In the genomic region with DNA sequence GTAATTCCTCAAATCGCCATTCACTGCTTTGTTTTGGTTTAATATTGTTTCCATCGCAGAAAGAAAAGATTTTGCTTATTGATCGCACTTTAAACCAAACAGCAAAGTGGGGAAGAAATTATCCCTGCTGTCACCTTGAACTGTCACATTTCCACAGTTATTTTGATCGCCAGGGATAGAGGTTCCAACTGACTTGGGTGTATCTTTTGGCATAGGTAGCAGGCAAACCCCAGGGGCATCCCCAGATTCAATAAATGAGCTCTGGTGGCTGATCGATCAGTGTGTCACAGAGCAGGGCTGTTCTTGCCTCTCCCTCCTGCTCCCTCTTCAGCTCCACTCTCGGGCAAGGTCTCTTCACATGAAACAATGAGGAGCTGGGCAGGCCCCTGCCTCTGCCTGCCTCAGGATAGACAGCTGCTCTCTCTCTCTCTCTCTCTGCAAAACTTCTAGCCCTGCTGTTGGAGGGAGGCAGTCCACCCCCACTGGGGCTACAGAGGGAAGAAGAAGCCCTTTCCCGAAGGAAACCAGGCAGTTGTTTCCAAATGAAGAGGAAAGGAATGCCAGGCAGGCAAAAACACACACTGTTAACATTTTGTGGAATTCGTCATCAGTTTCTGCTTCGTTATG, we compare ENCODE assay signal across 13 mouse cellular contexts. TPM values are rescaled to one million over a fixed set of nuclear protein-coding genes. Genes with fewer than 3 reads are reported as not detected.
DNase-seq lines count a peak whose midpoint lies in the region; ATAC-seq and TF ChIP-seq lines count a peak whose summit lies in the region.
"Had no signal": no experiment of that assay in that cellular context is flagged by ENCODE, and none has a peak within 500 bp of the region (broad histone marks: within the 10 kb centered on the region; RNA-seq: fewer than 3 reads in every experiment).

No protein-coding gene starts in this region.

- no peaks in the 10 kb centered on the region for H3K9me3 ChIP-seq in lung, embryonic 14.5 days (ENCODE audit: low read depth, low read length)
- no peaks in the 10 kb centered on the region for H3K9me3 ChIP-seq in hindbrain, embryonic 10.5 days
- H3K9me3 ChIP-seq in midbrain, embryonic 13.5 days: no peaks in the 10 kb centered on the region
- H3K9me3 ChIP-seq: limb, embryonic 15.5 days had no signal

- H3K4me2 ChIP-seq in lung, embryonic 14.5 days: no peak overlapping the region
- peak overlapping the region; percentile 17 for H3K4me2 ChIP-seq in midbrain, embryonic 13.5 days (replicated peaks)
- H3K4me2 ChIP-seq: limb, embryonic 15.5 days had no signal

- WGBS in lung, embryonic 14.5 days: 42% methylated on average over 9 of the region's 9 CpGs
- WGBS in hindbrain, embryonic 10.5 days: 25% methylated on average over 9 of the region's 9 CpGs
- WGBS in midbrain, embryonic 13.5 days: 8% methylated on average over 9 of the region's 9 CpGs

- peaks cover 8% of the 10 kb centered on the region for H3K4me1 ChIP-seq in lung, embryonic 14.5 days (ENCODE audit: insufficient read depth)
- H3K4me1 ChIP-seq in hindbrain, embryonic 10.5 days (replicated peaks): peaks cover 77% of the 10 kb centered on the region
- H3K4me1 ChIP-seq in midbrain, embryonic 13.5 days (replicated peaks): peaks cover 73% of the 10 kb centered on the region

- ATAC-seq in lung, embryonic 14.5 days (ENCODE audit: insufficient read depth): no peak
- ATAC-seq in midbrain, embryonic 13.5 days: peak; percentile 9; the same call in 1 of the 2 replicates

- H3K27me3 ChIP-seq in lung, embryonic 14.5 days (ENCODE audit: insufficient read depth, low read length): no peaks in the 10 kb centered on the region
- H3K27me3 ChIP-seq in hindbrain, embryonic 10.5 days (ENCODE audit: insufficient read depth, poor library complexity, severe bottlenecking): no peaks in the 10 kb centered on the region
- H3K27me3 ChIP-seq in midbrain, embryonic 13.5 days: no peaks in the 10 kb centered on the region
- H3K27me3 ChIP-seq: limb, embryonic 15.5 days had no signal

- peak overlapping the region; percentile 42; the same call in 1 of the 2 replicates for H3K27ac ChIP-seq in lung, embryonic 14.5 days (ENCODE audit: low read depth)
- peak overlapping the region; percentile 91 for H3K27ac ChIP-seq in hindbrain, embryonic 10.5 days
- peak overlapping the region; percentile 91 for H3K27ac ChIP-seq in midbrain, embryonic 13.5 days
- H3K27ac ChIP-seq: limb, embryonic 15.5 days; macrophage had no signal

- H3K36me3 ChIP-seq in lung, embryonic 14.5 days (ENCODE audit: insufficient read depth): no peaks in the 10 kb centered on the region
- H3K36me3 ChIP-seq in hindbrain, embryonic 10.5 days: peaks cover 8% of the 10 kb centered on the region
- no peaks in the 10 kb centered on the region for H3K36me3 ChIP-seq in midbrain, embryonic 13.5 days
- H3K36me3 ChIP-seq: limb, embryonic 15.5 days had no signal

- DNase-seq in lung, embryonic 14.5 days: no peak
- DNase-seq in lung, postnatal 4 days: no peak
- peak; percentile 63 for DNase-seq in hindbrain, embryonic 10.5 days (ENCODE audit: low spot score)
- DNase-seq in spleen, postnatal 10 days (ENCODE audit: low spot score in 2 of 2): no peak
- no peak for DNase-seq in heart, adult 9 months (ENCODE audit: low spot score in 2 of 2)
- DNase-seq in gastrocnemius, postnatal 4 days (ENCODE audit: low spot score in 2 of 2): no peak
- DNase-seq in adrenal gland, adult 18-20 months (ENCODE audit: low spot score in 2 of 2): no peak

- H3K4me3 ChIP-seq in lung, embryonic 14.5 days (ENCODE audit: low read depth, low read length): no peak overlapping the region
- H3K4me3 ChIP-seq in hindbrain, embryonic 10.5 days: peak overlapping the region; percentile 30; the same call in 1 of the 2 replicates
- H3K4me3 ChIP-seq in midbrain, embryonic 13.5 days (replicated peaks): no peak overlapping the region
- H3K4me3 ChIP-seq: limb, embryonic 15.5 days had no signal

- TF ChIP-seq CTCF in lung, embryonic 14.5 days (IDR thresholded peaks at IDR 0.05; ENCODE audit: low read depth): no peak

- H3K9ac ChIP-seq in lung, embryonic 14.5 days: no peak overlapping the region
- H3K9ac ChIP-seq in midbrain, embryonic 13.5 days (replicated peaks): peak overlapping the region; percentile 49; the same call in 1 of the 2 replicates
- H3K9ac ChIP-seq: limb, embryonic 15.5 days had no signal

RNA-seq across cellular contexts. Expression of gene Ildr2, which starts 25.8 kb away (rescaled TPM):
- 1.0 and 1.3 TPM in 2 replicates for polyA plus RNA-seq in lung, embryonic 14.5 days (2014; fragmentation: Nextera tagmentation; extraction: Ambion mirVana)
- 6.3 and 8.1 TPM in 2 replicates for polyA plus RNA-seq in hindbrain, embryonic 10.5 days (2016; fragmentation: Nextera tagmentation; extraction: Ambion mirVana)
- 5.3 and 6.5 TPM in 2 replicates for polyA plus RNA-seq in midbrain, embryonic 13.5 days (2015; fragmentation: Nextera tagmentation; extraction: Ambion mirVana)
- 1 to 10 TPM; 5.1 to 5.8 TPM for total RNA-seq in gastrocnemius, postnatal 4 days (2021)
- total RNA-seq in adrenal gland, adult 18-20 months (2021): 1 to 10 TPM; 4.1 to 7.5 TPM
- total RNA-seq: common myeloid progenitor, adult 5-6 weeks had no signal
- polyA plus RNA-seq: macrophage had no signal

RNA-seq across cellular contexts. Expression of gene Mael, which starts 41.1 kb away (rescaled TPM):
- polyA plus RNA-seq in lung, embryonic 14.5 days (2014; fragmentation: Nextera tagmentation; extraction: Ambion mirVana): not detected in 2 replicates
- 0.09 TPM in 1 of 2 replicates, not detected in the other for polyA plus RNA-seq in hindbrain, embryonic 10.5 days (2016; fragmentation: Nextera tagmentation; extraction: Ambion mirVana)
- polyA plus RNA-seq in midbrain, embryonic 13.5 days (2015; fragmentation: Nextera tagmentation; extraction: Ambion mirVana): not detected in 2 replicates
- total RNA-seq in gastrocnemius, postnatal 4 days (2021): under 1 TPM in 1 of 2 experiments, not detected in 1; 0.29 TPM
- total RNA-seq in adrenal gland, adult 18-20 months (2021): not detected
- total RNA-seq: common myeloid progenitor, adult 5-6 weeks; gastrocnemius, adult 8-10 months; heart, postnatal 36 days had no signal
- polyA plus RNA-seq: macrophage had no signal
